Mouse (Mus musculus): ENCODE results near the gene Ftcd.

- TF ChIP-seq TAL1 (IDR thresholded peaks at IDR 0.05; ENCODE audit: low read length): no peak
- TF ChIP-seq GATA1 (IDR thresholded peaks at IDR 0.05; ENCODE audit: low read length): no peak
Measured at GRCm38 (mm10) chr10:76634584-76634983, 59.1 kb downstream of the Ftcd start.

Data from erythroblast, embryonic 14.5 days (primary cell).